Mouse (Mus musculus) G1E (cell line): ENCODE results near the gene Cfap97. TPM values are rescaled to one million over a fixed set of nuclear protein-coding genes. Genes with fewer than 3 reads are reported as not detected.

Source experiments
- ATAC-seq: 2 replicates; pipeline ENCODE4 v1.8.0; 2016; ENCODE audit warnings: mild to moderate bottlenecking; ENCODE audit not compliant: insufficient number of reproducible peaks, poor library complexity, low FRiP score, severe bottlenecking; ENCODE audit errors: extremely low read depth
- DNase-seq: peaks from one replicate; pipeline ENCODE4 v3.0.0; 2012; ENCODE audit warnings: low spot score
- H3K27me3 ChIP-seq: 2 replicates; pipeline ENCODE4 v1.6.1; 2012; ENCODE audit warnings: mild to moderate bottlenecking, low read length, inconsistent platforms; ENCODE audit not compliant: insufficient read depth
- H3K36me3 ChIP-seq: replicated peaks from 2 replicates; pipeline ENCODE3; 2012; ENCODE audit warnings: mild to moderate bottlenecking, inconsistent platforms
- H3K4me1 ChIP-seq: 2 replicates; pipeline ENCODE4 v1.6.1; 2012; ENCODE audit warnings: low read depth, low read length, inconsistent platforms, mixed read lengths; ENCODE audit not compliant: insufficient read depth
- H3K4me3 ChIP-seq: 2 replicates; pipeline ENCODE4 v1.5.1; 2012; ENCODE audit warnings: low read depth, mild to moderate bottlenecking, inconsistent platforms, low read length, moderate library complexity, mixed read lengths
- H3K9me3 ChIP-seq: replicated peaks from 2 replicates; pipeline ENCODE4 v1.6.1; 2012; ENCODE audit warnings: inconsistent platforms
- CTCF ChIP-seq: IDR thresholded peaks from 2 replicates; pipeline ENCODE4 v1.5.1; 2012; ENCODE audit warnings: low read depth, low read length, inconsistent platforms, mixed read lengths
- GATA1 ChIP-seq: IDR thresholded peaks from 2 replicates; pipeline ENCODE4 v1.6.1; 2012; ENCODE audit warnings: borderline replicate concordance, low read length, inconsistent platforms, mixed read lengths
- GATA2 ChIP-seq: IDR thresholded peaks from 2 replicates; pipeline ENCODE4 v1.6.1; 2012; ENCODE audit warnings: low read depth, low read length, inconsistent platforms, borderline replicate concordance
- POLR2AphosphoS5 ChIP-seq: IDR thresholded peaks from 2 replicates; pipeline ENCODE4 v1.6.1; 2012; ENCODE audit warnings: low read depth, low read length, inconsistent platforms; ENCODE audit not compliant: insufficient replicate concordance
- TAL1 ChIP-seq: conservative IDR thresholded peaks from 2 replicates; pipeline ENCODE4 v1.6.1; 2012; ENCODE audit warnings: low read depth, low read length, inconsistent platforms, mixed read lengths
- polyA plus RNA-seq: library from polyadenylated mRNA; stranded (reverse); fragments of >175 nt; gene quantifications from 2 replicates; pipeline ENCODE4 v1.2.3, GENCODE M21; 2012
- total RNA-seq, 2 experiments: library from RNA; stranded (forward) in 1 of 2; stranded (reverse) in 1 of 2; fragments of 200-1000 nt in 1 of 2; fragments of >200 nt in 1 of 2; fragmentation: Nextera tagmentation in 1 of 2; gene quantifications; 2 replicates each; pipeline ENCODE4 v1.2.3; 2014 to 2017

Gene Cfap97
- total and polyA plus RNA-seq, 3 experiments, result 2.0 to 59.3 (median 31.8) TPM

DNA sequence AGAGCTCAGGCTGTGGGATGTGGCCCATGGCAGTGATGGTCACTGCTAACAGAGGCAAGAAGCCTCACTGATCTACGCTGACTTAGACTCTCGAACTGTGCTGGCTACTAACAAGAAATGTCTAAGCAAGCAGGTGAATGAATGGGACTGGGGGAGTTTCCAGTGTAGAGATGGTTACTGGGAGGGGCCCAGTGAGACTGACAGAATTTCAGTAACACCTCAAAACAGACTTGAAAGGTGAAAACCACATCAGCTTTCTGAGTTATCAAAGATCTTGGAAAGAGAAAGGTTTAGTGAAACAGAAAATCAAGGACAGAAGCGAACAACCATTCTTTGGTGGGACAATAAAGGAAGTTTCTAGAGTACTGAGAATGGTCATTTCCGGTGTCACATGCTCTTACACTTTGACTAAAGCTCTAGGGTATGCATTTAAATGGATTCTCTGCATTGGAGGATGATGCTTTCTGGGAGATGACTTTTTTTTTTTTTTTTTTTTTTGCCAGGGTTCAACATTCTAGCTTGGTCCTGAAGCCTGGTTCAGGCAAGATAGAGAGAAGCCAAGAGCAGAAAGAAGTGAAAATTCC lies 9.0 kb upstream of the Cfap97 start:
- Histone ChIP-seq H3K4me3 (no peak overlapping the region), H3K27me3 (no peaks in the 10 kb centered on the region), H3K9me3 (no peaks in the 10 kb centered on the region), H3K4me1 (peaks cover 53% of the 10 kb centered on the region), H3K36me3 (peaks cover 28% of the 10 kb centered on the region)
- no peak for DNase-seq
- ATAC-seq, result no peak
- TF ChIP-seq TAL1 (no peak), CTCF (no peak), GATA1 (no peak), GATA2 (no peak), POLR2AphosphoS5 (no peak)

DNA sequence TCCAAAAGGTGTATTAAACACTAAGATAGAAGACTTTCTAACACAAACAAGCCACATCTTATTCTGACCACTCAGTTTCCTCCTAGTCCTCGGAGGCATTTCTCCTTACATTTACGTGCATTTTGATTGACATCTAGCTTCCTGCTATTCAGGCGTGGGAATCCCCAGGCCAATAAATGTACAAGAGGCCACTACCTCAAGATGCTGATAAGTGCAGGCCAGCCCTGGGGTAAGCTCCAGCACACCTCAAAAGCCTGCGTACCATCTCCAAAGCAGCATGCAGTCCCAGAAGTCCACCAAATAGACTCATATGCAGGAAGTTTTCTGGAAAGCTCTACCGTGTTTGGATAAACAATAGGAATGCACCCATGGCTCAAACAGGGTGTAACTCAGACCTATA lies 8.1 kb upstream of the Cfap97 start:
- H3K9me3 ChIP-seq, result no peaks in the 10 kb centered on the region
- H3K27me3 ChIP-seq, result no peaks in the 10 kb centered on the region
- peaks cover 29% of the 10 kb centered on the region for H3K36me3 ChIP-seq
- no peak for TF ChIP-seq POLR2AphosphoS5
- TF ChIP-seq CTCF, result no peak
- TF ChIP-seq GATA1, result no peak
- TF ChIP-seq TAL1, result no peak
- TF ChIP-seq GATA2, result no peak
- no peak overlapping the region; the same call in 1 of the 2 replicates for H3K4me3 ChIP-seq
- no peak for DNase-seq
- peaks cover 57% of the 10 kb centered on the region for H3K4me1 ChIP-seq
- no peak for ATAC-seq

GRCm38 (mm10) chr8:46143924-46144323 lies 7.6 kb upstream of the Cfap97 start:
- Histone ChIP-seq H3K4me3 (no peak overlapping the region; the same call in 1 of the 2 replicates), H3K36me3 (peaks cover 32% of the 10 kb centered on the region), H3K4me1 (peaks cover 60% of the 10 kb centered on the region), H3K9me3 (no peaks in the 10 kb centered on the region), H3K27me3 (no peaks in the 10 kb centered on the region)
- ATAC-seq (peak; percentile 36; the same call in 1 of the 2 replicates), DNase-seq (peak; percentile 25)
- no peak for TF ChIP-seq POLR2AphosphoS5
- no peak for TF ChIP-seq GATA1
- no peak for TF ChIP-seq GATA2
- TF ChIP-seq CTCF, result no peak
- TF ChIP-seq TAL1, result no peak

DNA sequence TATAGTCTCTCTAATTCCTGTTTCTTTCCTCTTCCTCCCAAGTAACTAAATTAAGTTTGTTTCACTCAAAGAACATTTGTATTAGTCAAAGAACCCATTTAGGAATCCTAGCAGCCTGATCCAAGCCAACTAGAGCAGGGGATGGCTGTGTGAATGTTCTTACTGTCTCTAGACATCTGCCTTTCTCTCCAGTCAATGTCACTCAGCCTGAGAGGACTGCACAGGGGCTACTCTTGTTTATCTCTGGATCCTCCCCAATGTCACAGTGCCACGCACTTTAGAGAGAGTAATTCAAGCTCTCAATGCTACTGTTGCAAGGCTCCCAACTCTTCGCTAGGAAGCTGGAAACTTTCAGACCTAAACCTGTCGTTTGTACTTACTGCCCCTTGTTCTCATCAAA lies 5.4 kb upstream of the Cfap97 start:
- ATAC-seq (no peak), DNase-seq (no peak)
- Histone ChIP-seq H3K36me3 (peaks cover 21% of the 10 kb centered on the region), H3K4me1 (peaks cover 62% of the 10 kb centered on the region), H3K27me3 (no peaks in the 10 kb centered on the region), H3K9me3 (no peaks in the 10 kb centered on the region), H3K4me3 (no peak overlapping the region)
- TF ChIP-seq POLR2AphosphoS5 (no peak), GATA1 (no peak), CTCF (no peak)

GRCm38 (mm10) chr8:46149306-46149705 lies 2.3 kb upstream of the Cfap97 start:
- TF ChIP-seq GATA2 (no peak), GATA1 (no peak), CTCF (no peak), TAL1 (no peak), POLR2AphosphoS5 (no peak)
- Histone ChIP-seq H3K9me3 (no peaks in the 10 kb centered on the region), H3K27me3 (peaks cover 2% of the 10 kb centered on the region; the same call in 1 of the 2 replicates), H3K36me3 (peaks cover 14% of the 10 kb centered on the region), H3K4me3 (no peak overlapping the region), H3K4me1 (peaks cover 49% of the 10 kb centered on the region)
- no peak for ATAC-seq
- DNase-seq, result no peak

DNA sequence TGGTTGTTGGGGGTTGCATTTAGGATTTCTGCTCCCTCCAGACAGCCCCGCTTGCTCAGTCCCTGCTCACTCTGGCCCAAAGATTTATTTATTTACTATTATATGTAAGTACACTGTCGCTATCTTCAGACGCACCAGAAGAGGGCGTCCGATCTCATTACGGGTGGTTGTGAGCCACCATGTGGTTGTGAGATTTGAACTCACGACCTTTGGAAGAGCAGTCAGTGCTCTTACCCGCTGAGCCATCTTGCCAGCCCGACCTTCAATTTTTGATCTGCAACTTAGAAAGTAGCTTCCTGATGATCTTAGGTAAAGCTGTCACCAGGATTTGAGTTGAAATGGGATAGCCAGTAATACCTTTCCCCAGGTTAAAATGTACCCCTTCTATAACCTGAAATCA lies 1.8 kb upstream of the Cfap97 start:
- TF ChIP-seq GATA2 (no peak), POLR2AphosphoS5 (no peak), TAL1 (no peak), GATA1 (no peak), CTCF (no peak)
- Histone ChIP-seq H3K4me3 (no peak overlapping the region), H3K36me3 (peaks cover 14% of the 10 kb centered on the region), H3K9me3 (no peaks in the 10 kb centered on the region), H3K27me3 (peaks cover 5% of the 10 kb centered on the region; the same call in 1 of the 2 replicates), H3K4me1 (peaks cover 44% of the 10 kb centered on the region)
- DNase-seq (no peak), ATAC-seq (no peak)
